Mouse (Mus musculus) urinary bladder, postnatal 25 days (tissue): ENCODE measurements around the gene Atg7.
A peak's percentile ranks its signal among the peaks of the same experiment; 100 is the strongest.

Experiments
- DNase-seq: peaks from one replicate; pipeline ENCODE4 v3.0.0; 2022; ENCODE audit warnings: low spot score

Gene Atg7

GRCm38 (mm10) chr6:114855644-114856043, 212.7 kb downstream of the Atg7 start:
- DNase-seq = no peak

- no peak for DNase-seq
Observed at GRCm38 (mm10) chr6:114856501-114856900, 213.6 kb downstream of the Atg7 start.

- DNase-seq = no peak
Observed at GRCm38 (mm10) chr6:114857996-114858721, 215.3 kb downstream of the Atg7 start.

GRCm38 (mm10) chr6:114858722-114859053, 215.8 kb downstream of the Atg7 start:
- no peak for DNase-seq

- DNase-seq = peak; percentile 22
Observed at GRCm38 (mm10) chr6:114860677-114861568, 218.0 kb downstream of the Atg7 start.

- no peak for DNase-seq
Observed at GRCm38 (mm10) chr6:114861591-114861990, 218.7 kb downstream of the Atg7 start.

GRCm38 (mm10) chr6:114862046-114862445, 219.1 kb downstream of the Atg7 start:
- no peak for DNase-seq

GRCm38 (mm10) chr6:114863501-114863900, 220.6 kb downstream of the Atg7 start:
- DNase-seq = no peak

GRCm38 (mm10) chr6:114864421-114864820, 221.5 kb downstream of the Atg7 start:
- no peak for DNase-seq

- no peak for DNase-seq
Observed at GRCm38 (mm10) chr6:114866078-114866477, 223.2 kb downstream of the Atg7 start.

GRCm38 (mm10) chr6:114866619-114867018, 223.7 kb downstream of the Atg7 start:
- no peak for DNase-seq

- DNase-seq = no peak
Observed at GRCm38 (mm10) chr6:114868656-114869055, 225.8 kb downstream of the Atg7 start.

GRCm38 (mm10) chr6:114869501-114870076, 226.7 kb downstream of the Atg7 start:
- DNase-seq = no peak

- DNase-seq = no peak
Observed at GRCm38 (mm10) chr6:114871010-114871660, 228.2 kb downstream of the Atg7 start.

- DNase-seq = no peak
Observed at GRCm38 (mm10) chr6:114873808-114874137, 230.9 kb downstream of the Atg7 start.

GRCm38 (mm10) chr6:114874138-114874928, 231.4 kb downstream of the Atg7 start:
- no peak for DNase-seq

GRCm38 (mm10) chr6:114875018-114875558, 232.2 kb downstream of the Atg7 start:
- DNase-seq = peak; percentile 89

- no peak for DNase-seq
Observed at GRCm38 (mm10) chr6:114876033-114876432, 233.1 kb downstream of the Atg7 start.

- DNase-seq = no peak
Observed at GRCm38 (mm10) chr6:114876546-114876945, 233.6 kb downstream of the Atg7 start.

- DNase-seq = no peak
Observed at GRCm38 (mm10) chr6:114878841-114879520, 236.1 kb downstream of the Atg7 start.

- DNase-seq = no peak
Observed at GRCm38 (mm10) chr6:114880798-114881197, 237.9 kb downstream of the Atg7 start.
